Mouse (Mus musculus) forelimb bud, embryonic 11.5 days (tissue): ENCODE results near the gene Snupn.
"Not testable (repeated sequence)": the region's sequence is repeated elsewhere in the genome, so short reads cannot be mapped to it uniquely, and the experiment has no call there.

Source experiments
- DNase-seq: peaks from one replicate; pipeline ENCODE4 v3.0.0-alpha.2; 2012; ENCODE audit warnings: low read depth, low spot score

Snupn gene

DNA sequence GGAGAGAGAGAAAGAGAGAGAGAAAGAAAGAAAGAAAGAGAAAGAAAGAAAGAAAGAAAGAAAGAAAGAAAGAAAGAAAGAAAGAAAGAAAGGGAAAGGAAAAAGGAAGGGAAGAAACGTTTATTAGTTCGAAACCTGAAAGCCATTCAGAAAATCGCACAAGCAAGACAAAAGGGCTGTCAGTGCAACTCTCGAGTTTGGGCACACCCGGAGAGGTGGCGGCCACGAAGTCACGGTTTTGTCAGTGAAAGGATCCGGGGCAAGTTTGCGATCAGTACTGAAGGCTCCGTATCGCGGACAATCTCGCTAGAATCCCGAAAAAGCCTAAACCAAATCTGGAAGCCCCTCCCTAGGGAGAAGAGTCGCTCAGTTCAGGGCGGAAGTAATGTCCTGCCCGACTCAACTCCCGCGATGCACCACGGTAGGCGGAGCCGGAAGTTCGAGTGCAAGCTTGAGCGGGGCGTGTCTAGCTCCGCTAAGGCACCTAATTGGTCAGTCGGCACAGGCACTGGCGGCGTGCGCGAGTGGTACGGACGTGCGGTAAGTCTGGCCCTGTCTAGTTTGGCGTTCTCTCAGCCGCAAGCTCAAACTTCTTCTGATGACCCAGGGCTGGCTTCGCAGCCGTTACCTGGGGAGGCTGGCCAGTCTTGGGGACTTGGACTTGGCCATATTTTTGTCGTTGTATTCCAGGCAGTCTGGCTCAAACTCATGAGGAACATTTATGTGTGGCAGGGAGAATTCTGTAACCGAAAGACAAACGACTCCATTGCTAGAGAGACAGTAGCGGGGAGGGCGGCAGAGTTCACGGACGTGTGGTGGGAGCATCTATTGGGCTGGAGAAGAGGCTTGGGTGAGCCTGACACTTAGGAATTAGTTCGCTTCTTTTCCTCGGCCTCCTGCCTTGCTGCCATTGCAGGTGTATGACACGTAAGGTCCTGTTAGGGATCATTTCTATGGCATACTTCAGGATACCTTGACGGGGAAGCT, at the start of gene Snupn:
Gene Snupn, plus strand, starts transcription at position 465 of the 987 bp plus-strand sequence.
- peak; percentile 98 for DNase-seq

GRCm38 (mm10) chr9:56901187-56901586, 49.5 kb upstream of the Snupn start:
- DNase-seq: no peak

DNA sequence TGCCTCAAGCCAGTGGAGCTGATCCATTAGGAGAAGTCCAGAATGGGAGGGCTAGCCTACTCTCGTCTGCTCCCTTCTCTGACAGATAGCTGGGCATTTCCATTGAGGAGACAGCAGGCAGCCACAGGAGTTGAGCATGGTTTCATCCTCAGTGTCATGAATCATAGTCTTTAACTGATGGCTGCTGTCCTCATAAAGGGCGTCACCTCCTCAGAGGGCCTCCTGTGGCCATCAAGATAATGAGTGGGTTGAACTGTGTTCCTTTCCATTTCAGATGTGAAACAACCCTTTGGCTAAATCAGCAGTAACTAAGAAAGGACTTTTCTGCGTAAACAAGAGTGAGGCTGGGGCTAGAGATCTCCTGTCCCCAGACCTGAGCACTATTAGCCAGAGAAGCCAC, 47.0 kb upstream of the Snupn start:
- no peak for DNase-seq

DNA sequence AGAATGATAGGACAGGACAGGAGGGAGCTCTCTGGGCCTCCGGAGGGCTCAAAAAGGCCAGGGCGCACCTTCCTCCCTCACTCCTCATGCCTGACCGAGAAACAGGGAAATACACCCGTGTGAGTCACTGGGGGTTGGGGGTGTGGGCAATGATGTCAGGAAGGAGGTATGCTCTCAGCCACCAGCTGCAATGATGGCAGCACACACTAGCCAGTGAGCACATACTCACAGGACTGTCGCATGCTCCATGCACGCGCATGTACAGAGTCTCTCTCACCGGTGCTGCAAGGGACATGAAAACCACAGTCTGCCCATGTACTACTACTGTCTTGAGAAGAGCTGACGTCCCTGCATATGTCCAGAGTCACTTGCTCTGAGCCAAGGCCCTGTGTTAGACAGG, 43.1 kb upstream of the Snupn start:
- no peak for DNase-seq

DNA sequence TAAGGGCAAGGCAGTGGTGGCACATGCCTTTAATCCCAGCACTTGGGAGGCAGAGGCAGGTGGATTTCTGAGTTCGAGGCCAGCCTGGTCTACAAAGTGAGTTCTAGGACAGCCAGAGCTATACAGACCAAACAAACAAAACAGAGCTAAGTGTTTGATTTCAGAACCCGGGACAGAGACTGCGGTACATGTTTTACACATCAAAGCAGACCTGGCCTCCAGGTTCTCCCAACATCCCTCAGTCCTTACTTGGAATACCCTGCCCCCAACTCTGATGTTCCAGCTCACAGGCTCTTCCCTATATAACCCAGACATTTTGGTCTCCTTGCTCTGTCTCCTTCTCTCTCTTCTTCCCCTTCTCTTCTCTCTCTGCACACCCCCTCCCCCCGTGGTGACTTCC, 40.7 kb upstream of the Snupn start:
- not testable (repeated sequence) for DNase-seq

DNA sequence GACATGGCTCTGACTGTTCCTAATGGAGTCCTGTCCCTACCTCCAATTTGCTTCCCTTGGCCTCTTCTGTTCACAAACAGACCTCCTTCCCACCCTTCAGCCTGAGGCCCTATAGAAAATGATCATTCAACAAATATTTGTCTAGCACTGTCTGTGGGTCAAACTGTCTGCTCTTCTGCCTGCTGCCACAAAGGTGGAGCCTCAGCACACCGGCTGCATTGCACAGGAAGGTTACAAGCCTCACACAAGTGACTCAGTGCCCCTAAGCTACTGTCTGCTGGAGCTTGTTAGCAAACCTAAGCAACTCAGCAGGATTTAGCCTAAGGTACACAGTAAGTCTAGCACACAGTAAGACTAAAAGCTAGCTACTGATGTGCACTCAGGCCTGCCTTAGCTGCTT, 39.7 kb upstream of the Snupn start:
- no peak for DNase-seq

DNA sequence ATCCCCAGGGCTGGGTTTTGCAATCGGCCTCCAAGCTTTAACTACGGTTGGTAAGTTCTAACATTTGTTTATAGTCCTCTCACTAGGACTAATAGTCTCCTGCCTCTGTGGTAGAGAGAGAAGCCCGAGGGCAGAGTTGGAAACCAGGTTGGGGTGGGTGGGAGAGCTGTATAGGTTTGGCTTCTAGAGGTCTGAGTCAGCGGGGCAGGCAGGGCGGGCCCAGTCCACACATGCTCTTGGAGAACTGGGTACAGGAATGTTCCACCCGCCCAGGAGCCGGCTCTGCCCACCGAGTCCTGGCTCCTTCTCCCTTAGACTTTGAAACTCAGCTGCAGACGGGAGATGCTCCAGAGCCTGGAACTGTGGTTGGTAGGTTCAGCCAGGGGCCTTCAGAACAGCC, 36.7 kb upstream of the Snupn start:
- DNase-seq: no peak

DNA sequence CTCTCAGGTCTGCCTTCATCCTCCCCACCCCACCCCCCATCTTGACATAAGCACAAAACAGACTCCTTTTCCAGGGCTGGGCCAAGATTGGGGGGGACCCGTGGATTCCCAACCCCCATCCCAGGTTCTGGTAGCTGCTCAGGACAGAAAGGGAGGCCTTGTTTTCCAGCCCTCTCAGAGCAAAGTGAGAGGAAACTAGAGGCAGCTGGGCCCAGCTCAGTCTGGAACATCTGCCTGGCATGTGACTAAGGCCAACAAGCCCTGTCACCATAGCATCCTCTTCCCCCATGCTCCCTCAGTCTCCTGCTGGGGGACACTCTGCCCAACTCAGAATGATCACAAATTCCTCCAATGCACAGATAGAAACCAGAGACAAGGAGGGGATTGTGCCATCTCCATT, 35.6 kb upstream of the Snupn start:
- DNase-seq: no peak

DNA sequence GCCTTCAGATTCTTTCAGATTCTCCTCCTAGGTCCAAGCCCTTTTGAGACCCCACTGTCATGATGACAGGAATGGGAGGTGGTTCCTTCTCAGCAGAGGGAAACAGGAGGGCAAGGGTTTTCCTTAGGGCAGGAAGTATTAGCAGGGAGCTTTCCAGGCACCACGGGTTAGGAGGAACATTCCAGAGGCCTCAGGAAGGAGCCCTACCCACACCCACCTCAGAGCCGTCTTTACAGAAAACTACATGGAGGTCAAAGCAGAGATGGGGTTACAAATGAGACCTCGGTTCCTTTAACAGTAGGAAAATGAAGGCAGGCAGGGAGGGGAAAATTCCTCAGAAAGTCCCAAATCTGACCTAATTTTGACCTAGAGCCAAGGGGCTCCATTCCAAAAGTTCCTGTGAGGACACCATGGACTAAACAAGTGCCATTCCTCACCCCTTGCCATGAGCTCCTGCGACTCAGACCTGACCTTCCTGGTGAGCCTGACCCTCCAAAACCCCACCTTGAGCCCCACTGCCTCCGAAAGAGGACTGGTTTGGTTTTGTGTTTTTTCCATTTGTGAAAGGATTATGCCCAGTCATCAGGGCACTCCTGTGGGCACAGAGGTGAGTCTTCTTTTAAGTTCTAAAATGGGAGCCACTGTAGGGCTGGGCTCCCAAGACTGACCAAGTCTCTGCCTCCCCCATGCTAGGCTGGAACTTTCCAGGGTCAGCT, 34.8 kb upstream of the Snupn start:
- DNase-seq: no peak

GRCm38 (mm10) chr9:56917131-56917530, 33.5 kb upstream of the Snupn start:
- no peak for DNase-seq

DNA sequence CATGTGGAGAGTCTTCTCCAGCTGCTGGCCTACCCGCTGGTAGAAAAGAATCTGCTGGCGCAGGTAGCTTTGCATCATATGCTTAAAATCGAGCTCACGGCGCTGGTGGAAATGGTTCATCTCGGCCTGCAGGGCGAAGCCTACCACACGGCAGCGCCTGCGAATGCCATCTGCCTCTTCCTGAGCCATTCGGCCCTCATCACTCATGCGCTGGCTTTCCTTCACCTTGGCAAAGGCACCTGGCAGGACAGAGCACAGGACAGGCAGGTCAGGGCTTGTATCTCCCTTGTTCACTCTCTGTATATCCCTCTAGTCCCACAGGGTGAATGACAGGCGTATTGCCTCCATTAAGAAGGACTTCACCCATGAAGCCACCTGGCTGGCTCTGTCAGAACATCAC, 32.2 kb upstream of the Snupn start:
- no peak for DNase-seq

- no peak for DNase-seq
These were observed 27.9 kb upstream of the Snupn start for GRCm38 (mm10) chr9:56922746-56923145.

DNA sequence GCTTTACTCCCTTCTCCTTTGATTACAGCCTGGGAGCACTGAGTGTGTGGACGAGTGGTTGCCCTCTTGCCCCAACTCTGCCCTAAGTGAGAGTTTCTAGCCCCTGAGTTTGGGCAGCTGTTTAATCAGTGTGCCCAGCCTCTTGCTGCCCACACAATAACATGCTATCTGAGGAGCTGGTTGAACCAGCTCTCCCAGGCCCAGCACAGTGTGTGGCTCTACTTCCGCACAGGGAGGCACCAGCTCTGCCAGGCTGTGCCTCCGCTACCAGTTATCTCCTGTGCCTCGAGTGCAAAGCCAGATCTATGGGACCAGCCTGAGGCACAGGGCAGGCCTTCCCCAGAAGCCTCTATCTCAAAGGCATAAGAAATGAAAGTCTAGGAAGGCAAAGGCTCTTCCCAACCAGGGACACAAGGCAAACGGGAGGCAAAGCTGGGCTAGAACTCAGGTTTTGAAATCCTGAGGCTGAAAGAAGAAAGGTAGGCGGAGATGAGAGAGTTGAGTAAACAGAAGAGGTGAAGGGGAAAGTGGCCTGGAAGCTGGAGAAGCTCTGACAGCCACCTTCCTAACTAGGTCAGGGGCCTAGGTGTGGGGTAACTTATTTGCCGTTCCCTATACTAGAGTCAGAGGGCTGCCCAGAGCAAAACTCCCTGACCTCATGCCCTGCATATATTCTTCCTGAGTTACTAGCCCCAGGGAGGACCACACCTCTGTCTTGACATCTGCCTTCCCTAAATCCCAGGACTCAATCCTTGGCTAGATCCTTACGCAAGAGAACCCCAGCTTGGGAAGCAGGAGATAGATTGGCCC, 26.6 kb upstream of the Snupn start:
- DNase-seq: no peak

- no peak for DNase-seq
These were observed 26.0 kb upstream of the Snupn start for GRCm38 (mm10) chr9:56924651-56925027.

DNA sequence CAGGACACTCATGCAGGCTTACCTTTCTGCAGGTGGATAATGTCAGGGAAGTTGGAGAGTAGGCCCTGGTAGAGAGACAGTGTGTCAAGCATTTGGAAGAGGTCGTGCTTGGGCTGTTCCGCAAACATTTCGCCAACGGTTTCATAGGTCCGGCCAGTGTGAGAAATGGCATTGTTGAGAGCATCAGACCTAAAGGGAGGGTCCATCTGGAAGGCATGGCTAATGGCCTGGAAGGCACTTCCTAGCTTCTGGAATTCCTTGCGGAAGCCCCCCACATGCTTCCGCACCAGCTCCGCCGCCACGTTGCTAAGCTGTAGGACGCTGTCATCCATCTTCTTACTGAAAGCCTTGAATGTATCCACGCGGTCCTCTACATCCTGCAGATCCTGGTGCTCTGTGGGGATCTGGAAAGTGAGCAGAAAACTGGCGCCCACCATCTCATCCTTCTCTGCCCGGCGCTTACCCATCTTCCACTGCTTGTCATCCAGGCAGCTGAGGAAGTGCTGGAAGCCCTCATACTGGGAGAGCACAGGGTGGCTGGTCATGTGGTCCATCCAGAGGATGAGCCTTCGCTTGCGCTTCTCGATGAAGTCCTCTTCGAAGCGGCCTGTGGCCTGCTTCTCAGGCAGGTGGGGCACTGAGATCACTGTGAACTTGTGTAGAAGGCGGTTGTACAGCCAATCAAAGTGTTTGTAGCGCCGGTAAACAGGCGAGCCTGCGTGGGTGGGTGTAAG, 25.2 kb upstream of the Snupn start:
- DNase-seq: no peak

DNA sequence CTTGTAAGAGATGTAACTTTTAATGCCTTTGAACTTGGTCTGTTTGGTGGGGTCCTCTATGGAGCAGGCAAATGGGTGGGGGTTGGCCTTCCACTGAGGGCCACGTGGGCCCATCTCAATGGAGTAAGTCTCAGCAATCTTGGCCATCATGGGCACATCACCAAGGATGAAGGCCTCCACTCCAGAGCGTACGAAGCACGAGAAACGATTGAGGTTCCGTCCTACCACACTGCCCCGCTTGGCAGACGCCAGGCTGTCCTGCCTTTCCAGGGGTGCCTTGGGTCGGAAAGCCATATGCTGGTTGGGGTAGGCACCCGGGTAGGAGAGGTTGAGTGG, 24.7 kb upstream of the Snupn start:
- no peak for DNase-seq

DNA sequence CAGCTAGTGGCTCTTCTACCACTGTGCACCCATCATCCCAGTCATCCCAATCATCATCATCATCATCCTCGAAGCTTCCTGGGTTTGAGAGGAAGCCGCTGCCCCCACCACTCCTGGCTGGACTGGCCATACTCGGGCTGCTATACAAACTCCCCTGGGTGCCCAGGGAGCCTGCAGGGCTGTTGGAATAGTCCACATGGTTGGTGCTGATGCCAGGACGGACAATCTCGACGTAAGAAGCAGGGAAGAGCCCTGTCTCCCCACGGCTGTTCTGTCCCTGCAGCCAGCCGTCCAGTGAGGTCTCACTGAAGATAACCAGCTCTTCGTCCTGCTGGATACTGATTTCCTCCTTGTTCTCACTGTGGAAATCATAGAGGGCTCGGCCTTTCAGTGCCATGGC, 24.3 kb upstream of the Snupn start:
- no peak for DNase-seq

DNA sequence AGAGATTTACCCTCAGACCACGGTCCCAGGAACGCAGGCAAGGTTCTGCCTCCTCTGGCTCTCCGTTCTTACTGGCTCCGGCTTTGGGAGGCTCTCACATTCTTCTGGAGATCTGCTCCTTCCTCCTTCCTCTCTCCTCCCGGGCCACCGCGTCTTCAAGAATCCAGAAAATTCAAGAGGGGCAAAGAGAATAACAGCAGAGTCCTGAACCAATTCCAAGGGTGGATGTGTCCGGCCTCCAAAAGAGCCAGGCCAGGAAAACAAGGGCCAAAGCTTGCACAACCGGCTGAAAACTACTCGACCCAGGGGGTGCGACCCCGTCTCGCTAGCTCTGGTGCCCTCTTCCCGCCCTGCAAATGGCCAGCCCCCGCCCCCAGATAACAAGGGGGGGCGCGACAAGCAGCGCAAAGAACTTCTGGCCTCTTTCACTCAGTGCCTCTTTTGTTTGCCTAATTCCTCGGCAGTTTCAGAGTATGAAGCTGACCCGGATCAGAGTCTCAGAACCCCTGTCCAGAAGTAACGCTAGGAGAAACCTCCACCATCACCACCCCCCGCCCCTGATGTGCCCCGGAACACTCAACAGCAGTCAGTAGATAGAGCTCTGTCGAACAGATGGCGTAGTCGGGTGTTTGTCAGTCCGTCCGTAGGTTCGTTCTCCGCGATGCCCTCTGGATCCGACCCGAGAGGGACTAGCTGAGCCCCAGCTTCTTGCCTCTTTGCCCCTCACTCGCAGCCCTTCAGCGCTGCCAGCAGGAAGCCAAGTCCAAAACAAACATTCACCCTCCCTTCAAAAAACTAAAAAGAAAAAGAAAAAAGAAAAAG, 23.3 kb upstream of the Snupn start:
- no peak for DNase-seq

- DNase-seq: peak; percentile 91
These were observed 22.5 kb upstream of the Snupn start, which contains the start of gene Snx33 for GRCm38 (mm10) chr9:56928041-56928811. TSS of gene Snx33 (minus strand) at chr9:56928371.

- DNase-seq: no peak
These were observed 21.2 kb upstream of the Snupn start for GRCm38 (mm10) chr9:56929496-56929895.
